In the genomic region with DNA sequence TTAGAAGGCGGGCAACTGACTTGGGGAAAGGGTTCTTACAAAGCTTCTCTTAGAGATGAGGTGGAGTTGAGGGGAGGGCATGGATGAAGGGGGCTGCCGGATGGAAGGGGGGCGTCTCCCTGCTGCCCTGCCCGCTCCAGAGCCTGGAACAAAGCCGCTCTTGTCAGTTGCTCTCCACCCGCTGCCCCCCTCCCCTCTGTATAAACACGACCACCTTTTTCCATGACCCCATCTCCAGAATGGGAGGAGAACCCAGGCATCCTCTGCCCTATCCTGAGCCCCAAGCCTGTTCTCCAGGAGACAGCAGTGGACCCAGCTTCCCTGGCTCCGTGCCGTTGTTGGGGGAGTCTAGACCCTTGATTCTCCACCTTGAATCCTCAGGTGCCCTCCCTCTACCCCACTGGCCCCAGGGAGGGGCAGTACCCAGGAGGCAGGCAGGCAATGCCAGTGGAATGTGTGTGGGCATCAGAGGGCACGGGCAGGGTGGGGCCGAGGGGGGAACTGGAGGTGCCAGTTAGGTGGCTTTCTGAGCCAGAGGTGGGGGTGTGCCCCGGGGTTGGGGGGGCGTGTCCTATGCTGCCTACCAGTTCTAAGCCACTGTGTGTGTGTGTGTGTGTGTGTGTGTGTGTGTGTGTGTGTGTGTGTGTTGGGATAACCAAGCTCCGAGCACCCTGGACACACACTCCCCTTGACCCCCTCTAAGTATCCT, we compare ENCODE assay signal across 10 mouse cellular contexts. TPM values are rescaled to one million over a fixed set of nuclear protein-coding genes. Genes with fewer than 3 reads are reported as not detected.
DNase-seq lines count a peak whose midpoint lies in the region; ATAC-seq lines count a peak whose summit lies in the region.
"Had no signal": no experiment of that assay in that cellular context is flagged by ENCODE, and none has a peak within 500 bp of the region (broad histone marks: within the 10 kb centered on the region; RNA-seq: fewer than 3 reads in every experiment).

No protein-coding gene starts in this region.

- WGBS in forebrain, embryonic 10.5 days: 42% methylated on average over 14 of the region's 14 CpGs
- whole genome bisulfite sequencing in forebrain, embryonic 14.5 days: 44% methylated on average over 14 of the region's 14 CpGs
- WGBS in limb, embryonic 13.5 days: 24% methylated on average over 13 of the region's 14 CpGs

- H3K27me3 ChIP-seq in forebrain, embryonic 10.5 days (ENCODE audit: poor library complexity, severe bottlenecking): peaks cover 80% of the 10 kb centered on the region
- H3K27me3 ChIP-seq in forebrain, embryonic 14.5 days (replicated peaks; ENCODE audit: control insufficient read depth, insufficient read depth, low read length): peaks cover 18% of the 10 kb centered on the region
- H3K27me3 ChIP-seq in limb, embryonic 13.5 days: no peaks in the 10 kb centered on the region

- DNase-seq in forebrain, embryonic 10.5 days (ENCODE audit: extremely low spot score, low spot score): no peak
- DNase-seq in forebrain, embryonic 14.5 days (ENCODE audit: low spot score): no peak
- DNase-seq in urinary bladder, postnatal 14 days (ENCODE audit: low spot score): peak; percentile 87
- no peak for DNase-seq in urinary bladder, postnatal 10 days (ENCODE audit: low spot score)
- no peak for DNase-seq in spleen, postnatal 36 days (ENCODE audit: low spot score in 2 of 2)
- DNase-seq in right cerebral cortex, postnatal 25 days: no peak
- DNase-seq: gastrocnemius, postnatal 14 days had no signal

- H3K9ac ChIP-seq in forebrain, embryonic 14.5 days (ENCODE audit: low read length): no peak overlapping the region
- H3K9ac ChIP-seq in limb, embryonic 13.5 days: peak overlapping the region; percentile 97
- H3K9ac ChIP-seq: liver, embryonic 14.5 days had no signal

- no peaks in the 10 kb centered on the region for H3K9me3 ChIP-seq in forebrain, embryonic 10.5 days
- H3K9me3 ChIP-seq in forebrain, embryonic 14.5 days (replicated peaks; ENCODE audit: control insufficient read depth, low read length): no peaks in the 10 kb centered on the region
- no peaks in the 10 kb centered on the region for H3K9me3 ChIP-seq in limb, embryonic 13.5 days

- H3K4me2 ChIP-seq in forebrain, embryonic 14.5 days (ENCODE audit: low read length): no peak overlapping the region
- peak overlapping the region; percentile 91 for H3K4me2 ChIP-seq in limb, embryonic 13.5 days (replicated peaks)

- peak overlapping the region; percentile 86 for H3K27ac ChIP-seq in forebrain, embryonic 10.5 days
- no peak overlapping the region for H3K27ac ChIP-seq in forebrain, embryonic 14.5 days (ENCODE audit: low read depth, low read length)
- H3K27ac ChIP-seq in limb, embryonic 13.5 days: peak overlapping the region; percentile 100
- H3K27ac ChIP-seq: liver, embryonic 14.5 days had no signal

- H3K4me1 ChIP-seq in forebrain, embryonic 10.5 days: peaks cover 79% of the 10 kb centered on the region
- H3K4me1 ChIP-seq in forebrain, embryonic 14.5 days (ENCODE audit: control insufficient read depth, insufficient read depth, low read length): peaks cover 12% of the 10 kb centered on the region
- peaks cover 84% of the 10 kb centered on the region for H3K4me1 ChIP-seq in limb, embryonic 13.5 days

- no peak for ATAC-seq in forebrain, embryonic 14.5 days
- ATAC-seq in limb, embryonic 13.5 days (ENCODE audit: low FRiP score, low read depth): peak; percentile 30
- ATAC-seq in frontal cortex, adult (ENCODE audit: low TSS enrichment): no peak

- H3K36me3 ChIP-seq in forebrain, embryonic 10.5 days (replicated peaks): peaks cover 4% of the 10 kb centered on the region; the same call in 1 of the 2 replicates
- no peaks in the 10 kb centered on the region for H3K36me3 ChIP-seq in forebrain, embryonic 14.5 days (ENCODE audit: control insufficient read depth, insufficient read depth, low read length)
- peaks cover 42% of the 10 kb centered on the region for H3K36me3 ChIP-seq in limb, embryonic 13.5 days

- H3K4me3 ChIP-seq in forebrain, embryonic 10.5 days: peak overlapping the region; percentile 67
- H3K4me3 ChIP-seq in forebrain, embryonic 14.5 days (ENCODE audit: low read depth, low read length): no peak overlapping the region
- H3K4me3 ChIP-seq in limb, embryonic 13.5 days: peak overlapping the region; percentile 87

RNA-seq across cellular contexts. Expression of gene Rarg, which starts 1.6 kb away (rescaled TPM):
- polyA plus RNA-seq in forebrain, embryonic 10.5 days (2016; fragmentation: Nextera tagmentation; extraction: Ambion mirVana): 27.5 and 31.3 TPM in 2 replicates
- 4.0 and 5.3 TPM in 2 replicates for polyA plus RNA-seq in forebrain, embryonic 14.5 days (2014; fragmentation: Nextera tagmentation; extraction: Ambion mirVana)
- polyA plus RNA-seq in limb, embryonic 13.5 days (2015; fragmentation: Nextera tagmentation; extraction: Ambion mirVana): 131 and 145 TPM in 2 replicates

RNA-seq across cellular contexts. Expression of gene Gm9918, which starts 14.7 kb away (rescaled TPM):
- polyA plus RNA-seq in forebrain, embryonic 10.5 days (2016; fragmentation: Nextera tagmentation; extraction: Ambion mirVana): 0.48 and 0.76 TPM in 2 replicates
- not detected in 2 replicates for polyA plus RNA-seq in forebrain, embryonic 14.5 days (2014; fragmentation: Nextera tagmentation; extraction: Ambion mirVana)
- 1.1 and 1.3 TPM in 2 replicates for polyA plus RNA-seq in limb, embryonic 13.5 days (2015; fragmentation: Nextera tagmentation; extraction: Ambion mirVana)

RNA-seq across cellular contexts. Expression of gene Mfsd5, which starts 23.6 kb away (rescaled TPM):
- polyA plus RNA-seq in forebrain, embryonic 10.5 days (2016; fragmentation: Nextera tagmentation; extraction: Ambion mirVana): 64.2 and 66.8 TPM in 2 replicates
- polyA plus RNA-seq in forebrain, embryonic 14.5 days (2014; fragmentation: Nextera tagmentation; extraction: Ambion mirVana): 43.8 and 48.8 TPM in 2 replicates
- polyA plus RNA-seq in limb, embryonic 13.5 days (2015; fragmentation: Nextera tagmentation; extraction: Ambion mirVana): 64.7 and 65.8 TPM in 2 replicates

RNA-seq across cellular contexts. Expression of gene Itgb7, which starts 24.0 kb away (rescaled TPM):
- 0.42 and 0.55 TPM in 2 replicates for polyA plus RNA-seq in forebrain, embryonic 10.5 days (2016; fragmentation: Nextera tagmentation; extraction: Ambion mirVana)
- polyA plus RNA-seq in forebrain, embryonic 14.5 days (2014; fragmentation: Nextera tagmentation; extraction: Ambion mirVana): 0.38 and 0.49 TPM in 2 replicates
- 3.2 and 3.5 TPM in 2 replicates for polyA plus RNA-seq in limb, embryonic 13.5 days (2015; fragmentation: Nextera tagmentation; extraction: Ambion mirVana)

RNA-seq across cellular contexts. Expression of gene Espl1, which starts 40.4 kb away (rescaled TPM):
- polyA plus RNA-seq in forebrain, embryonic 10.5 days (2016; fragmentation: Nextera tagmentation; extraction: Ambion mirVana): 55.6 and 59.9 TPM in 2 replicates
- 11.5 and 13.5 TPM in 2 replicates for polyA plus RNA-seq in forebrain, embryonic 14.5 days (2014; fragmentation: Nextera tagmentation; extraction: Ambion mirVana)
- 23.7 and 32.2 TPM in 2 replicates for polyA plus RNA-seq in limb, embryonic 13.5 days (2015; fragmentation: Nextera tagmentation; extraction: Ambion mirVana)
